Mouse (Mus musculus) 3134 (cell line): ENCODE results near the gene Lamc1.
A peak's percentile ranks its signal among the peaks of the same experiment; 100 is the strongest.

Experiments used
- DNase-seq: peaks from one replicate; pipeline ENCODE4 v3.0.0-alpha.2; 2011; ENCODE audit warnings: low spot score; ENCODE audit not compliant: insufficient read length; ENCODE audit errors: extremely low read depth

The Lamc1 gene

DNA sequence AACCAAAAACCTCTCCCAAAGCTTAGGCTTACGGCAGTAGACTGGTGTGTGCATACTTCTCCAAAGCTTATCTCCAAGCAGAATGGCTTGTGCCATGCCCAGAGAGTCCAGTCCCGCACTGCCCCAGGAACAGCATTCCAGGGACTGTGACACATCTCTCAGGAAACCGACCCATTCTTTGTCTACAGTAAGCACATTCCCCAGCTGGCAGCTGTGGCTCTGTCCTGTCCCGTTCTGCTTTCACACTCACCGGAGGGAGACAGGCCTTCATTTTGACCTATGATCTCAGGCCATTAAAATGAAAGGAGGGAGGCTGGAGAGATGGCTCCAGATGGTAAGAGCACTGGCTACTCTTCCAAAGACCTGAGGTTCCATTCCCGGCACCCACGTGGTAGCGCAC lies 130.4 kb downstream of the Lamc1 start:
- DNase-seq, result peak; percentile 79

DNA sequence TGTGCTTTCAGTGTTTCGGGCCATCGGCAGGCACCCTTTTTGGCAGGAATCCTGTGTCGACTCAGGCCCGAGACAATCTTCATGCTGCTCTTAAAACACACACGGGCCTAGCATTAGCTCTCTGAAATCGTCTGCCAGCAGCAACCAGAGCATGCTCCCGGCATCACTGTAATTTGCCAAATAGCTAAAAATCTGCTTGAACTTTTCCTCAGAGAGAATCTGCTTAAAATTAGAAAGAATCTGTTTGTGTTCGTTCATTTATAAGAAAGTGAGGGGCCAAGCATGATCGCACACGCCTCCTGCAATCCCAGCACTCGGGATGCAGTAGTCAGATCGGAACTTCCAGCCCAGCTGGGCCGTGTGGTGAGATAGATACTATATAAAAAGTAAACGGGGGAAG lies 131.1 kb downstream of the Lamc1 start:
- DNase-seq, result peak; percentile 53

DNA sequence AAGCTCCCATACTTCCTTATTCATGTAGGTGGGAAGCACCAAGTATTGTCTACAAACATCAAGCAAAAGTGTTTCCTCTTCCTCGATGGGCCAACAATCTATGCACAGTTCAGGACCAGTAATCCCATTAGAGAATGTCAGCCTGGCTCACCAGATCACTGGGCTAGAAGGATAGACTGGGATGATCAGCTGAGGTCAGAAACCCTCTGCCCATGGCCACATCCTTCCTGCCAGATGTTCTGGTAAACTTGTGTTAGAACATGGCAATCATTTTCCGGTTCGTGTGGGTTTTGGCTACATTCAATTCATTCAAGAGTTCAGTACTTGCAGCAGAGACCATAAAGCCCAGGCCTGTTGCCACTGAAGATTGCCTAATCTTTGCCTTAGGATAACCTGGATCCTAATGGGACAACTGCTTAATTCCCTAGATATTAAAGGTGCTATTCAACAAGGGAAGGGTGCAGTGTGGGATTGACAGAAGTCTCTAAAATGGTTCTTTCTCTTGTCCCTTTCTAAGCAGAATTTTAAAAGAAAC lies 135.2 kb downstream of the Lamc1 start:
- no peak for DNase-seq

DNA sequence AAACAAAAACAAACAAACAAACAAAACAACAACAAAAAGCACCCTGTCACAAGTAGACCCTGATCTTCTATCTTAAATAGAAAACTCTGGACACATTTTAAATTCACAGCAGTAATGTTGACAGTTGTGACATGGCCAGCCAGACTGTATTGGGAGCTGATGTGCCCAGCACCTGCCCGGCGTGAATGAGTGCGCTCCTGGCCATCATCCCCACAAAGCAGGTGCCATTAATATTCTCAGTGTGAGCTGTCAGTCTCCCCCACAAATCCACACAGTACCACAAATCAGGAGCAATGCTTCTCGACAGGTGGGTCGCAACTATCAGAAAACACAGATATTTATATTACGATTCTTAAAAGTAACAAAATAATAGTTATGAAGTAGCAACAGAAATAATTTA lies 139.6 kb downstream of the Lamc1 start:
- no peak for DNase-seq

DNA sequence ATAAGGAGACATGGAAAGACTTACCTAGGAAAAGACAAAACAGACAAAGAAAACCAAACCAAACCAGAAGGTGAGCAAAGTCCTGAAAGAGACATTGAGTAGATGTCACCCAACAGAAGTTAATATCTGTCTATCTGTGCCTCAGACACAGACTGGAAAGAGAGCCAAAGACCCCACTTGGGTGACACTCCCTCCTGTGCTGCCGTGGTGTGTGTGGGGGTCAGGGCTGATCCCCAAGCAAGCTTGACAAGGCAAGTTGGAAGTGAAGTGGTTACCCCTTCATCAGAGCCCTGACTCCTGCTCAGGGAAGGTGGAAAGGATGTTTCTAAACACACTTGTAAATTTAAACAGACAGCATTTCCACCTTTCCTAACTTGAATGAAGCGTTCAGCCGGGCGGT lies 140.2 kb downstream of the Lamc1 start:
- no peak for DNase-seq

DNA sequence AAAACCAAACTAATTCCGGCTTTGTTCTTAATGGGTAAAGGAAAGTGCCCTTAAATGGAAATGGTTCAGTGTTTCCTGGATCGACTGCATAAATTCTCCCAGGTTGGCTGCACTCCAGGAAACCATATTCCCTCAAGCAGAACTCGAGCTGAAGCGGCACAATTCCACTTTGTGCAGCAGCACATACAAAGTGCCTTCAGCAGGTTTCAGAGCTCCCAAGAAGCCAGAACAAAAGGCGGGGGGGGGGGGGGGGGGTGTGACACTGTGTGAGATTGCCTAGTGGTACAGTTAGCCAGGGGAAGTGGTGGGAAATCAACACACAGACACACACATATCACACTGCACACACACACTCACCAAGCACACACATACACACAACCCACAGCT lies 140.7 kb downstream of the Lamc1 start:
- DNase-seq, result no peak

DNA sequence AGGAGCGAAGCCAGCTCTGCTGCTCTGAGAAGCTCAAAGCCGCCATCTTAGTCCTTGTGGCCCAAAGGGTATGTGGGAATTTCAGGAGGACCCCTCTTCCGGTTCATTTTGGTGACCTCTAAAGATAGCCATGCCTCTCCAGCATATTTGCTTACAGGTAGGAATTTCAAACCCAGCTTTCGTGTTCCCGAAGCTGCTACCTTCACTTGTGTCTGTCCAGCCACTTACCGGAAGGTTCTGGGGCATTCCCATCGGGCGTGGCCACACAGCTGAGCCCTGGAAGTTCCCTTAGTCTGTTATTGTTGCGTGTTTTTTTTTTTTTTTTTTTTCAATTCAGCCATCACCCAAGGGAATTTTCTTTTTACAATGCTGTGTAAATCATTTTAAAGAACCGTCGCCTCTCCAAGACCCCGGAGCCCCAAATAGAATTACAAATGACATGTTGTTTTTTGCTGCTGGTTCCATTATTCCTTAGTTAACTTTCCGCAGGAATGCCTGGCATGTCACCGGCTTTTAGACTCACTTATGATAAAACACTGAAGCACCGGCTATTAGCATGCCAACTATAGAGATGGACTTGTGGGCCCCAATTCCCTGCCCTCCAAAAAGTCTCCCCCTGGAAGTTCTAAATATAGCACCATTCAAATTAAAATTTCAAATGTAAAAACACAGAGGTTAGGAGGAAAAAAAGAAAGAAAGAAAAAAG lies 141.2 kb downstream of the Lamc1 start:
- DNase-seq, result no peak

DNA sequence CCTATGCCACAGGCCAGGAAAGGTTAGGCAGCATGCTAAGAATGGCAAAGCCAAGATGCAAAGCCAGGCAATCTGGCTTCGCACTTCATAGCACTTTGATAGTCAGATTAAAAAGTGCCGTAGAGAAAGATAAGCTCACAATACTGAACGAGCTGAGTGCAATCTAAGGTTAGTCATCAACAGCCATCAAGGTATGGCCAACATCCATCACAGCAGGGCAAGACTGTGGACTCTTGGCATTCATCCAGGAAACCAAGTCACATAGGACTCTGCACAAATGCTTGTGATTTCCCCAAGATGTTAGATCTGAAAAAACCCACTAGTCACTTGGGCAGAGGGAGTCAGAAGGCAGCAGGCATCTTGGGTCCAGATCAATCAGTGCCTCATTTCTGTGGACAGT lies 144.5 kb downstream of the Lamc1 start:
- DNase-seq, result no peak

DNA sequence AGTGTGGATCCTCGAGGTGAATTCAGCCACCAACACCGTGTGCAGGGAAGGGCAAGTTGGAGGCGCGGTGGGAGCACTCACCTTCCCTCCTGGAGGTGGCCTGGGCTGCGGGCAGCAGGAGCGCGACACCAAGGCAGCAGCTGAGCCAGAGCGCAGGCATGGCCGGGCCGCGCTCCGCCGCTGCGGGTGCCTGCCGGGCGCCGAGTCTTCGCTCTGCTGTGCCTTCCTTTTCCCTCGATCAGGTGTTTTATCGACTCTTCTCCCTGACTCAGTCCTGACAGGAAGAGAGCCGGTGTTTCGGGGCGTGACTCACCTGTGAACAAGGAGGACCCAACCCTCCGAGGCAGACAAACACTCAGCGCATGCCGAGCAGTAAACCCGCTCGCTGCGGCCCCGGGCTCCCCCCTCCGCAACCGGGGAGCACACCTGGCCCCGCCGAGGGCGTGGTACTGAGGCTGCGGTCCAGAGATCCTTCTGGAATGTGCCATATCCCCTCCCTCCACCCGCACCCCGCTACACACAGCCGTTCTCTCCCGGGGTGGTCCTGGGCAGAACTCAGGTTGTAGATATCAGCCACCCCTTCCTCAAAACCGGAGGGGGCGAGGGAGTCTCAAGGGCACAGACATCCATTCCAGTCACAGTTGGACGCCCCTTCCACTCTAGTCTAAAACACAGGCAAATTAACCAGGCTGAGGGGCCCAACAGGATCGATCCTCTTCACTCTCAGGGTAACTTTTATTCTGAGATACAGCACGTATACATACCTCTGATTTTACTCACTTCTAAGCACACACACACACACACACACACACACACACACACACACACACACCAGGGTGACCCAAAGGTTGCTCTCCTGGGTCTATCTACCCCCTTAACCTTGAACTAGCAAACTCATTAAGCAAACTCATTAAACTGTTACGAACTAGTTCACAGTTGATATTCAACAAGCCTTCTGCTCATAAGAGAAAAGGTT lies 146.5 kb downstream of the Lamc1 start, which contains the start of gene Lamc2:
TSS of gene Lamc2 (minus strand) at position 620 of the 976 bp plus-strand sequence.
- no peak for DNase-seq

DNA sequence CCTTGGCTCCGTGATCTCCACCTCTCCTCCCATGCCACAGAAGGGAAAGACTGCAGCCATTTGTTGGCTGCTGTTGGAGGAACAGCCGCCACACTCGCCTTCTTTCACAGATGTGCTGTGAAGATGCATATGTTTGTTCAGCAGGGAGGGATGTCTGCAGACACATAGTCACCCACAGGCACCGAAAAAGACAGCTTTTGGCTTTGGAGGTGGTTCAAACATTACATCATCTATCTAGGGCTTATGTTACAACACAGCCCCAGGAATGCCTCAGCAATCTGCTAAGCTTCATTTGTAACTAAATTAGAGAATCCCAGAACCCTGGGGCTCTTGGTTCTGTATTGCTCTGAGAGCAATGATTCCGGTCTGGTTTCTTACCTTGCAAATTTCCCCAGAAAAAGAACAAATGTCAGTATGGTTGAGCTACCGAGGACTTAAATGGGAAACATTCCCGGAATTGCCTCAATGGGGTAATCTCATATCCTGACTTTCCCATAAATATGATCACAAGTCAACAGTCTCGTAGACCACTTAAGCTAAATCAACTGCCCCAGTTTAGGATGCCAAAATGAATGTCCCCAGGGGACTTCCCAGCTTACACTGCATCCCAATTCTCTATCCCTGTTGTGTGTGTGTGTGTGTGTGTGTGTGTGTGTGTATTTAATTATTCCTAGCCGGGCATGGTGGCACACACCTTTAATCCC lies 151.8 kb downstream of the Lamc1 start:
- DNase-seq, result peak; percentile 46

DNA sequence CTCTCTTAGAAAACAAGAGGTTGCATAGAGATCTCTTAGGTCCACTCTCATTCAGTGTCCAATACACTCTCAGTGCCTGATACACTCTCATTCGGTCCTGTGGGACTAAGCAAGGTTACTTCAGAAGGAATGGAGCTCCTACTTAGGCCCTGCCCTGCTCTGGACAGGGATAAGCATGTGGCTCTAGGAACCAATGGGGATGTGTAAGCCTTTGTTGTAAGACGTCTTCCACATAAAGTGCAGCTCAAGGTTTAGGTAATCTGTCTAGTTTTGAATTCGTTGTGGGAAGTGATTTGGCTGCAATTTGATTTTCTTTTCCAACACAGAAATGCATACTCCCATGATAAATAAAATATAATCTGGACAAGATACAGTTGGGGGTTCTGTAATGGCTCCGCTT lies 152.4 kb downstream of the Lamc1 start:
- no peak for DNase-seq

DNA sequence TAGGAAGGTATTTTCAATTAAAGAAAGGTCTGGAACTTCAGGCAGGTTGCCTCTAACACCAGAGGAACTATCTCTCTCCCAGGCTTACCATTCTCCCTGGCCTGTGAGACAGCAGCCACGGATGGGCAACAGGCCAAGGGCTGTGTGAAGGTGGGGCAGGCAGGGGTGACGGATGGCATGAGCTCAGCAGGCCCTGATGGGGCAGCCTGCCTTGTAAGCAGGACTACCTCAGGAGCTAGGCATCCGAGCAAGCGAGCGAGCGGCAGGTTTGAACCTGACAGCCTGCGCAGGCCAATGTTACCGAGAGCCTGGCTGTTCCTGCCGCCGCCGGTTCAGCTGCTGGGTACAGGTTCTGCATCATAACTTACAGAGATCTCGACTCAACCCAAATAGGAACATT lies 157.8 kb downstream of the Lamc1 start:
- peak; percentile 71 for DNase-seq

DNA sequence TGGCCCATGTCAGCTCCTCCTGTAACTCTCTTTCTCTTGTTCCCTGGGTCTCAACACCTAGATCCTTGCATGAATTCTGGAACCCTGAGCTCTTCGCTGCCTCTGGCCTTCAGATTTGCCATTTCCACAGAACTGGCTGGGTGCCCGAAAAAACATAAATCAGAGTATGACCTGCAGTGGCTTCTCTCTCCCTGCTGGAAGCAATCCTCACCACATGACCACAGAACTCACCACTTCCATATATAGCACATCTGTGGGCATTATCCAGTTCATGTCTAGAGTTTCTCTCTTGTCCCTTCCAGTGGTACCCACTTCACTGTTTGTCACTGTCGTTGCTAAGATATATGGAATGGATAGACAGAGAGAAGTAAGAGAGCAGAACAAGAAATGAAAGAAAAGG lies 159.3 kb downstream of the Lamc1 start:
- peak; percentile 74 for DNase-seq

DNA sequence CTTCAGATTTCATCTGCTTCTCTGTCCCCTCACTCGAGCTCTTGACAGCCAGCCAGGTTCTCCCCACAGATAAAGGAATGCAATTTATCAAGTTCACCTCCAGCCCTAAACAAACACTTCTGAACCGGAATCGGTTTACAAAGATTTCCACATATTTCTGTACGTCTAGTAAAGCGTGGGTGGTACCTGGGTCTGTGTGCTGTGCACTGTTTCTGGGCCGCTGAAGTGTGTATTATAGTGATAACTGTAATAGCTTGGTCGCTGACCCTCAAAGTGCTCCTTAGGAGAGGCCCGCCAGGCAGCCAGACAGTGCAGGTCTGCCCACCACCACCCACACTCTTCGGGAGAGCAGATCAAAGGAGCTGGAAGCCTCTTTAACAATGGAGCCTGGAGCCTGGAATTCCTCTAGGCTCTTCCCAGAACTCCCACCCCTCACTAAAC lies 160.3 kb downstream of the Lamc1 start:
- no peak for DNase-seq

DNA sequence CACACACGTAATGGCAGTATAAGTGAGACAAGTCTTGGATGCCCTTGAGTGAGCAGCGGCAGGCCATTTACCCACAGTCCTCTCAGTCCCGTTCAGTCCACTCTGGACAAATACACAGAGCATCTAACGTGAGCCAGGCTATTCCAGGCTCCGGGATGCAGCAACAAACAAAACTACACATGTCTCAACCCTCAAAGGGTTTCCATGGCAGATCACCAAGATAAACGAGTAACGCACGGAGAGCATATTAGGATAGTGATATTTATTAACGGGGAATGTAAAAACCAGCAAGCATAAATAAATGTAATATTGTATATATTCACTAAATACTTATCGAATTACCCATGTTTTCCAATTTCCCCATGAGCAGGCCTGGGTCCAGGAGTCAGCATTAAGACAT lies 161.6 kb downstream of the Lamc1 start:
- no peak for DNase-seq
